Mouse (Mus musculus) lung, embryonic 16.5 days (tissue): ENCODE results near the gene Lamc3. TPM values are rescaled to one million over a fixed set of nuclear protein-coding genes. Genes with fewer than 3 reads are reported as not detected.

Experiments used
- polyA plus RNA-seq: library from polyadenylated mRNA; unstranded; fragments of >200 nt; fragmentation: Nextera tagmentation; extraction: Ambion mirVana; gene quantifications from 2 replicates; pipeline ENCODE4 v1.2.1, GENCODE M21; 2015

Lamc3 gene
- polyA plus RNA-seq, 1 experiment from 2014 or later, result 1.7 TPM

Other genes starting within 250 kb of the Lamc3 start
- not detected in 2 replicates for gene Prdm12, start 247.3 kb upstream of the Lamc3 start, polyA plus RNA-seq
- gene Exosc2, start 216.6 kb upstream of the Lamc3 start, polyA plus RNA-seq, result 55.1 and 56.5 TPM in 2 replicates
- 37.6 and 39.1 TPM in 2 replicates for gene Abl1, start 198.9 kb upstream of the Lamc3 start, polyA plus RNA-seq
- 0.10 TPM in 1 of 2 replicates, not detected in the other for gene Qrfp, start 76.7 kb upstream of the Lamc3 start, polyA plus RNA-seq
- gene Fibcd1, start 41.3 kb upstream of the Lamc3 start, polyA plus RNA-seq, result 0.06 and 0.14 TPM in 2 replicates
- gene Aif1l, start 62.8 kb downstream of the Lamc3 start, polyA plus RNA-seq, result 34.1 and 34.7 TPM in 2 replicates
- 86.6 and 92.3 TPM in 2 replicates for gene Nup214, start 87.1 kb downstream of the Lamc3 start, polyA plus RNA-seq
- gene Fam78a, start 197.6 kb downstream of the Lamc3 start, polyA plus RNA-seq, result 4.3 and 4.4 TPM in 2 replicates
- 3.6 and 3.9 TPM in 2 replicates for gene Plpp7, start 208.2 kb downstream of the Lamc3 start, polyA plus RNA-seq